Mouse (Mus musculus) frontal cortex, postnatal 25 days (tissue): ENCODE data around the gene Acox3.
"Not testable (repeated sequence)": the region's sequence is repeated elsewhere in the genome, so short reads cannot be mapped to it uniquely, and the experiment has no call there.

Source experiments
- DNase-seq, 2 experiments: peaks; one replicate each; pipeline ENCODE4 v3.0.0; 2022; ENCODE audit warnings: low spot score in 2 of 2

Acox3 gene

GRCm38 (mm10) chr5:35576409-35577020 is 6.3 kb upstream of the Acox3 start:
- no peak for DNase-seq

GRCm38 (mm10) chr5:35578411-35578810 is 4.4 kb upstream of the Acox3 start:
- no peak for DNase-seq

- no peak for DNase-seq
Measured at GRCm38 (mm10) chr5:35579247-35579893, 3.5 kb upstream of the Acox3 start.

GRCm38 (mm10) chr5:35580156-35580922 is 2.5 kb upstream of the Acox3 start:
- no peak for DNase-seq

GRCm38 (mm10) chr5:35583221-35583783 is 462 bp downstream of the Acox3 start:
- DNase-seq, result no peak

- DNase-seq, result not testable (repeated sequence)
Measured at GRCm38 (mm10) chr5:35584259-35584658, 1.4 kb downstream of the Acox3 start.

- no peak for DNase-seq
Measured at GRCm38 (mm10) chr5:35591497-35591896, 8.7 kb downstream of the Acox3 start.

GRCm38 (mm10) chr5:35592081-35592736 is 9.4 kb downstream of the Acox3 start:
- no peak for DNase-seq

- DNase-seq, result no peak
Measured at GRCm38 (mm10) chr5:35592824-35593223, 10.0 kb downstream of the Acox3 start.

GRCm38 (mm10) chr5:35593272-35593671 is 10.4 kb downstream of the Acox3 start:
- no peak for DNase-seq

GRCm38 (mm10) chr5:35594768-35595167 is 11.9 kb downstream of the Acox3 start:
- DNase-seq, result no peak

GRCm38 (mm10) chr5:35595706-35596105 is 12.9 kb downstream of the Acox3 start:
- peak; percentile 66 to 74 for DNase-seq

GRCm38 (mm10) chr5:35596169-35597160 is 13.6 kb downstream of the Acox3 start:
- DNase-seq, result no peak

- no peak for DNase-seq
Measured at GRCm38 (mm10) chr5:35600233-35600632, 17.4 kb downstream of the Acox3 start.

GRCm38 (mm10) chr5:35601526-35601925 is 18.7 kb downstream of the Acox3 start:
- DNase-seq, result no peak

- DNase-seq, result no peak
Measured at GRCm38 (mm10) chr5:35605355-35605754, 22.5 kb downstream of the Acox3 start.

- no peak for DNase-seq
Measured at GRCm38 (mm10) chr5:35606800-35607199, 24.0 kb downstream of the Acox3 start.

- no peak for DNase-seq
Measured at GRCm38 (mm10) chr5:35607784-35608183, 24.9 kb downstream of the Acox3 start.

- no peak for DNase-seq
Measured at GRCm38 (mm10) chr5:35608559-35608958, 25.7 kb downstream of the Acox3 start.

- no peak for DNase-seq
Measured at GRCm38 (mm10) chr5:35609381-35609780, 26.5 kb downstream of the Acox3 start.

- DNase-seq, result no peak
Measured at GRCm38 (mm10) chr5:35609971-35610370, 27.1 kb downstream of the Acox3 start.
